Mouse (Mus musculus): Measurements from ENCODE around the gene Ddi2.

- TF ChIP-seq NANOG (IDR thresholded peaks at IDR 0.05; ENCODE audit: borderline replicate concordance, low read length) (no peak), CTCF (conservative IDR thresholded peaks at IDR 0.05; ENCODE audit: low read length) (no peak)
Measured at GRCm38 (mm10) chr4:141766668-141767352, 43.6 kb upstream of the Ddi2 start.

Data from E14TG2a.4 (cell line).